Mouse (Mus musculus) right cerebral cortex, postnatal 4 days (tissue): Measurements from ENCODE around the gene Gm9639.
A peak's percentile ranks its signal among the peaks of the same experiment; 100 is the strongest.
"Not testable (repeated sequence)": the region's sequence is repeated elsewhere in the genome, so short reads cannot be mapped to it uniquely, and the experiment has no call there.

ENCODE experiments used
- DNase-seq: peaks from one replicate; pipeline ENCODE4 v3.0.0-alpha.2; 2022

Gm9639 gene

GRCm38 (mm10) chr10:77794976-77795375, at the start of gene Gm9639:
Gene Gm9639, minus strand, starts transcription at chr10:77795076.
- DNase-seq, result no peak

GRCm38 (mm10) chr10:77839006-77839405, 44.1 kb upstream of the Gm9639 start:
- DNase-seq, result no peak

- DNase-seq, result no peak
Observed at GRCm38 (mm10) chr10:77835647-77836046, 40.8 kb upstream of the Gm9639 start, which contains the start of gene Krtap10-10. Gene Krtap10-10, plus strand, starts transcription at chr10:77835947.

- no peak for DNase-seq
Observed at GRCm38 (mm10) chr10:77826951-77827350, 32.1 kb upstream of the Gm9639 start, which contains the start of gene Krtap10-4. Gene Krtap10-4, minus strand, starts transcription at chr10:77827095.

GRCm38 (mm10) chr10:77819203-77819602, 24.3 kb upstream of the Gm9639 start:
- DNase-seq, result no peak

- no peak for DNase-seq
Observed at GRCm38 (mm10) chr10:77818523-77818922, 23.6 kb upstream of the Gm9639 start.

GRCm38 (mm10) chr10:77815514-77815913, 20.6 kb upstream of the Gm9639 start:
- DNase-seq, result peak; percentile 33

- DNase-seq, result no peak
Observed at GRCm38 (mm10) chr10:77814382-77814781, 19.5 kb upstream of the Gm9639 start, which contains the start of gene Gm2696. Gene Gm2696, plus strand, starts transcription at chr10:77814682.

- DNase-seq, result no peak
Observed at GRCm38 (mm10) chr10:77811743-77812142, 16.9 kb upstream of the Gm9639 start, which contains the start of gene Gm9507. Gene Gm9507, minus strand, starts transcription at chr10:77811843.

GRCm38 (mm10) chr10:77804095-77804494, 9.2 kb upstream of the Gm9639 start:
- no peak for DNase-seq

- DNase-seq, result no peak
Observed at GRCm38 (mm10) chr10:77798921-77799508, 4.1 kb upstream of the Gm9639 start, which contains the start of gene Gm19668. Gene Gm19668, minus strand, starts transcription at chr10:77799133.

GRCm38 (mm10) chr10:77798164-77798920, 3.5 kb upstream of the Gm9639 start:
- DNase-seq, result not testable (repeated sequence)

- DNase-seq, result no peak
Observed at GRCm38 (mm10) chr10:77797677-77798076, 2.8 kb upstream of the Gm9639 start.

GRCm38 (mm10) chr10:77788621-77789020, 6.3 kb downstream of the Gm9639 start:
- no peak for DNase-seq

GRCm38 (mm10) chr10:77787876-77788275, 7.0 kb downstream of the Gm9639 start, which contains the start of gene Gm7137:
Gene Gm7137, minus strand, starts transcription at chr10:77788200.
- DNase-seq, result not testable (repeated sequence)

- DNase-seq, result not testable (repeated sequence)
Observed at GRCm38 (mm10) chr10:77783396-77783795, 11.5 kb downstream of the Gm9639 start.

- DNase-seq, result not testable (repeated sequence)
Observed at GRCm38 (mm10) chr10:77782442-77782841, 12.4 kb downstream of the Gm9639 start, which contains the start of gene Gm3250. Gene Gm3250, minus strand, starts transcription at chr10:77782542.

- DNase-seq, result not testable (repeated sequence)
Observed at GRCm38 (mm10) chr10:77776844-77777243, 18.0 kb downstream of the Gm9639 start, which contains the start of gene Gm7138. Gene Gm7138, minus strand, starts transcription at chr10:77776944.

GRCm38 (mm10) chr10:77772142-77772541, 22.7 kb downstream of the Gm9639 start:
- DNase-seq, result not testable (repeated sequence)

- DNase-seq, result not testable (repeated sequence)
Observed at GRCm38 (mm10) chr10:77771225-77771624, 23.7 kb downstream of the Gm9639 start, which contains the start of gene Gm3238. Gene Gm3238, minus strand, starts transcription at chr10:77771325.

GRCm38 (mm10) chr10:77769727-77770126, 25.1 kb downstream of the Gm9639 start:
- no peak for DNase-seq

- DNase-seq, result not testable (repeated sequence)
Observed at GRCm38 (mm10) chr10:77759582-77759981, 35.3 kb downstream of the Gm9639 start, which contains the start of gene Gm3233. Gene Gm3233, minus strand, starts transcription at chr10:77759682.

- no peak for DNase-seq
Observed at GRCm38 (mm10) chr10:77753448-77753847, 41.4 kb downstream of the Gm9639 start.
